8 mouse cellular contexts compared by ENCODE assay signal in genomic region chr8:92366736-92367267, GRCm38 (mm10). TPM values are rescaled to one million over a fixed set of nuclear protein-coding genes. Genes with fewer than 3 reads are reported as not detected.
DNase-seq lines count a peak whose midpoint lies in the region; ATAC-seq and TF ChIP-seq lines count a peak whose summit lies in the region.

No protein-coding gene starts in this region.

- H3K9ac ChIP-seq in stomach, embryonic 15.5 days, result no peak overlapping the region

- no peak for ATAC-seq in stomach, embryonic 15.5 days (ENCODE audit: insufficient read depth, low FRiP score, low read depth)

- no peaks in the 10 kb centered on the region for H3K9me3 ChIP-seq in stomach, embryonic 15.5 days

- no peak overlapping the region for H3K27ac ChIP-seq in embryonic fibroblast, embryonic 13.5 days (ENCODE audit: insufficient read depth, low read length)
- H3K27ac ChIP-seq in stomach, embryonic 15.5 days, result no peak overlapping the region

- H3K4me3 ChIP-seq in embryonic fibroblast, embryonic 13.5 days (ENCODE audit: insufficient read depth, low read length), result no peak overlapping the region
- no peak overlapping the region for H3K4me3 ChIP-seq in stomach, embryonic 15.5 days (replicated peaks)

- H3K4me1 ChIP-seq in embryonic fibroblast, embryonic 13.5 days (ENCODE audit: control insufficient read depth, insufficient read depth, low read length), result no peaks in the 10 kb centered on the region
- peaks cover 14% of the 10 kb centered on the region; the same call in 1 of the 2 replicates for H3K4me1 ChIP-seq in stomach, embryonic 15.5 days

- 8% methylated on average over 20 of the region's 20 CpGs for WGBS in stomach, embryonic 15.5 days

- H3K27me3 ChIP-seq in stomach, embryonic 15.5 days (replicated peaks), result peaks cover 72% of the 10 kb centered on the region

- peak; percentile 42 to 61 for DNase-seq in cerebellum, postnatal 25 days
- no peak for DNase-seq in cerebellum, adult 11-12 months
- DNase-seq in CD4-positive, CD25-positive, alpha-beta regulatory T cell, adult 2 months (ENCODE audit: low read depth, low spot score), result peak; percentile 52
- peak; percentile 36 for DNase-seq in induced T-regulatory cell, adult 2 months (ENCODE audit: low read depth)
- peak; percentile 72 for DNase-seq in lung, postnatal 36 days
- DNase-seq in ovary, adult 18-20 months (ENCODE audit: low spot score), result no peak

- no peak for TF ChIP-seq POLR2A in embryonic fibroblast, embryonic 13.5 days (IDR thresholded peaks at IDR 0.05; ENCODE audit: low read depth, low read length)

- peak overlapping the region; percentile 27 for H3K4me2 ChIP-seq in stomach, embryonic 15.5 days

- H3K36me3 ChIP-seq in stomach, embryonic 15.5 days, result no peaks in the 10 kb centered on the region

- TF ChIP-seq CTCF in embryonic fibroblast, embryonic 13.5 days (IDR thresholded peaks at IDR 0.05; ENCODE audit: borderline replicate concordance, insufficient read depth, low read length), result peak; percentile 13; the same call in 1 of the 2 replicates

RNA-seq across cellular contexts. Expression of gene Irx5, which starts 9.4 kb away (rescaled TPM):
- polyA plus RNA-seq in embryonic fibroblast, embryonic 13.5 days (2011; ENCODE audit: insufficient read length, low read depth, missing spikeins), result 4.1 and 5.8 TPM in 2 replicates
- 1.7 and 3.5 TPM in 2 replicates for polyA plus RNA-seq in stomach, embryonic 15.5 days (2015; fragmentation: Nextera tagmentation; extraction: Ambion mirVana)

Comparison
In these comparisons a context has a peak if more than half of its experiments do, and no peak if none do; other contexts are left out.
1. DNase-seq: peak in cerebellum, postnatal 25 days (2 of 2), CD4-positive, CD25-positive, alpha-beta regulatory T cell, adult 2 months (single experiment), induced T-regulatory cell, adult 2 months (single experiment) and lung, postnatal 36 days (single experiment); none in cerebellum, adult 11-12 months (single experiment) and ovary, adult 18-20 months (single experiment).